Mouse (Mus musculus) heart, postnatal 0 days (tissue): ENCODE data around the gene Xrn1.
"Not testable (repeated sequence)": the region's sequence is repeated elsewhere in the genome, so short reads cannot be mapped to it uniquely, and the experiment has no call there.

Source experiments
- CTCF ChIP-seq: IDR thresholded peaks from 2 replicates; pipeline ENCODE4 v1.5.1; 2016; ENCODE audit warnings: antibody characterized with exemption, control low read depth, low read depth
- EP300 ChIP-seq: IDR thresholded peaks from 2 replicates; pipeline ENCODE4 v1.6.1; 2016; ENCODE audit warnings: antibody characterized with exemption, low read depth

GRCm38 (mm10) chr9:96088456-96088855 is 133.9 kb downstream of the Xrn1 start:
- not testable (repeated sequence) for TF ChIP-seq CTCF, EP300
